Mouse (Mus musculus): ENCODE measurements around the gene Cdiptos.

The Cdiptos gene

DNA sequence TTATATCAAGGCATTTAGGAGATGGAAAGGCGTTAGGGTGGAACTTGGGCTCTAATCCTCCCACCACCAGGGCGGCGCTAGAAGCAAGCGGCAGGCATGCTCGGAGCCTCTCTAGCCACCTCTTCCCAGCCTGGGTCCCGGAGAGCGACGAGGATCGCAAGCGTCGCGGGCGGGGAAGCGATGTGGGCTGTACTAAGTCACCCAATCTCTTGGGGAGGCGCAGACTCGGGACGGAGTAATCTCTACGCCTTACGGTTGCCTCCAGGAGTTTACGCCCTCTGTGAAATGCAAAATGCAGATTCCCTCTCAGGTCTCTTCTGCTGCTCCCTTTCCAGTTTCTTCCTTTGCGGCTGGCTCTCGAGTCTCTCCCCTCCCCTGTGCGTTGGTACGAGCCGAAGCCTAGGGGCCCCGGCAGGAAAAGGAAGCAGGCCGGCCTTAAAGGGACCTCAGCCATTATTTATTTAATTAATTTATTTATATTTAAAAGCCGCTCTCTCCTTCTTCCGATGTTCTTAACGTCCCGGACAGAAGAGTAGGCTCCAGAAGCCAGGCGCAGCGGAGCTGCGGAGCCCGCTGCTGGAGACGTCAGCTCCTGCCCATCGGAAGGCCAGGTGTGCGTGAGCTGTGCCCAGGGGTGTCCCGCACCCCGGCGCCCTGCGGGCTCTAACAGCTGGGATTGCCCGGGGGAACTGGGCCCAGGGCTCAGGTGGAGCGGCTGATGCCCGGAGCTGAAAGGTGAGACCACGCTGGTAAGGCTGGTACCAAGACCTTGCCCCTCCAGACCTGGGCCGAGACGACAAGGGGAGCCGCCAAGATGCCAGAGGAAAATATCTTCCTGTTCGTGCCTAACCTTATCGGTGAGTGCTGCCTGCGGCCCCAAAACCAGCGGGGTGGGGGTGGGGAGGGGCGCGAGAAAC is at the start of gene Cdiptos:
Gene Cdiptos (minus strand): TSS at position 149 of the 917 bp plus-strand sequence.
- DNase-seq (ENCODE audit: low read depth, low spot score), result peak; percentile 89

DNA sequence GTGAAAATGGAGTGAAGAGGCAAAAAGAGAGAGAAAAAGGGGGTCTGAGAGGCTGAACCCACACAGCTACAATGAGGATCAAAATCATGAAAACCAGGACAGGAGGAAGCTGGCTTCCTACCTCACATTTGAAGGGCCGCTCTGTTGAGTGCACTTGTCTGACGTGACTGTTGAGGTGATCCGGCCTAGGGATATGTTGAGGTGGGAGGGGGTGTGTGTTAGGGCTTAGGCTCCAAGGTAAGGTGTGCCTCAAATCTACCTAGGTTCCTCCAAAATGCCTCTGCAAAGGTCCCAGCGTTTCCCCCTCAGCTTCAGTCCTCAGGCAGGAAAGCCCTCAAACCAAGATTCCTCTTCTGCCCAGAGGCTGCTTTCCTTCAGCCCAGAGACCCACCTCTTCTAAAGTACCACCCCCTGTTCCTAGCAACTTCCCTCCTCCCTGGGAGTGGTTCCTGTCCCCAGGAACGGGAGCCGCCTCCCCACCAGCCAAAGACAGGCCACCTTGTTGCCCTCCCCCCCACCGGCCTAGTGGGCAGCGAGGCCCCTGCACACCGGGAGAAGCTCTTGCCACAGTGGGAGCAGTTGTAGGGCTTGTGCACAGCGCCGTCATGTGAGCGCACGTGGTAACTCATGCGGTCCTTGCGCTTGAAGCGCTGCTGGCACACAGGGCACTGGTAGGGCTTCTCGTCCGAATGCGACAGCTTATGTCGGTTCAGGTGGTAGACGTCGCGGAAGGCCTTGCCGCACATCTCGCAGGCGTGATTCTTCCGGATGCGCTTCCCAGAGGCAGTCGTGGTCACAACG is 49.1 kb upstream of the Cdiptos start:
- DNase-seq (ENCODE audit: low read depth, low spot score), result no peak

DNA sequence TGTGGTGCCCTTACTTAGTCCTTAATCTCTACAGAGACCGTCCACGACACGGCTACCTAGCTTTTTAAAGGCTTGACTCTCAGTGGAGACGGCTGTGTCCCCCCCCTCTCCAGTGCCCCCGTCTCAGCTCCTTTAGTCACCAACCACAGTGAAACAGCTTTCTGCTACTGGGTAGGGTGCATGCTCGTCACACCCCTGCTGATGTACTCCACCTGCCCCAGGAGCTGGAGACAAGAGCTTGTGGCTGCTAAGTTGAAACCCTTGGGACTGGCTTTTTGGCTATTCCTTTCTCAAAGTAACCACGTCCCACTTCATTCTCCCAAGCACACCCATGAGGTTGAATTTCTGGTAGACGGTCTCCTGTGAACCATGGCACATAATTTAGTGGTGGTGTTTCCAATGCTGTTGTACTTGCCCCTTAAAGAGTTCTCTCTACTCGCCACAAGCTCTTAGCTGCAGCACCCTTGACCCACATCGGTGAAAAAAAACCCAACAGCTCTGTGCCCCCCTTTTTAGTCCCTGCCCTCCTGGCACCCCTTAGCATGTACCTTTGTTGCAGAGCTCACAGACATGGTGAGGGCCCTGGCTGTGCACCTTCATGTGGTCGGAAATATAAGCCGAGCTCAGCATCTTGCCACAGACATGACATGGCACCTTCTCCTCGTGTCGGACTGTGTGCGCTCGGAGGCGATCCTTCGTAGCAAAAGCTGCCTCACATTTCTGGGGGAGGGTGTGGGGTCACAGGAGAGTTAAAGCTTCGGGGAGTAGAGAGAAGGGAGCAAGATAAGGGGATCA is 48.2 kb upstream of the Cdiptos start:
- no peak for DNase-seq (ENCODE audit: low read depth, low spot score)

DNA sequence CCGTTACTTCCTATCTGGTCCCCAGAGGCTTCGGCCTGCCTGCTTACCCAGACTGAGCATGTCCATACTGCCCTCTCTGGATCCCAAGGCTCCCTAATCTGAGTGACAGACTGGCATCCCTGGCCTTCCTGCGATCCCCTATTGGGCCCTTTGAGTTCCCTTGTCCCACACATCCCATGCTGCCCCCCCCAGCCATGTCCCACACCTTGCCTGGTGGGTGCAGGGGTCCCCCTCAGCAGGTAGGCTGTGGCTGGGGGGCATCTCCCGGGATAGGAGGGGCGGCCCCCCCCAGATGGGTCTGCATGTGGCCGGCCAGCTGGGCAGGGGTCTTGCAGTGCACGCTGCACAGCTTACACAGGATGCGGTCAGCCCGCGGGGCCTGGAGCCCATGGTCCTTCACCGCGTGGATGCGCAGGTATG is 47.4 kb upstream of the Cdiptos start:
- DNase-seq (ENCODE audit: low read depth, low spot score), result no peak

DNA sequence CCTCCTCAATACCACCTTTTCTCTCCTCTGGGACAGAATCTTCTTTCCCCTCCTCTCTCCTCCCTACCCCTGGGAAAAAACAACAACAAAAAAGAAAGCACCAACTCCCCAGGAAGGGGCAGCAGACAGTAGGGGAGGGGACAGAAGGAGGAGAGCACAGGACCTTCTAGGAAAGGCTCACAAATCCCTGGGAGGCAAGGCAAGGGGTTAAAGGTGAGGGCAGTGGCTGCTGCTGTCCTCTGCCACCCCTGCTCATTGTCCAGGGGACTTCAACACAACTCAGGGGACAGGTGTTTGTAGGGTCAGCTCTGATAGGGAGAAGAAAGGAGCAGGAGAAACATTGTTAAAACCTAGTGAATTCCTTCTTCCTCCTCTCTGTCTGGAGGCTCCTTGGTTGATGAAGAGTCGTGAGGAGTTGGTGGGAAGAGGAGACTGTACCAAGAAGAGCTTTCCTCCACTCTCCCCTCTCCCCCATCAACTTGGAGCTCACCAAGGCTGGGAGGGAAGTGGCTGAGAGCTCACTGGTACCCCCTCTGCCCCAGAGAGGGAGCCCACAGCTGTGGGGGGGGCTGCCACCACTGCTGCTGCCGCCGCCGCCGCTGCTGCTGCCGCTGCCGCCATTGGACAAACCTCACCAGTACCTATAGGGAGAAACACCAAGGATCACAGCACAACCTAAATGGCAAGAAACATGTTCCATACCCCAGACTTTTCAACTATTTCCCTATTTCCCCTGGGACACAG is 46.8 kb upstream of the Cdiptos start:
- DNase-seq (ENCODE audit: low read depth, low spot score), result no peak

DNA sequence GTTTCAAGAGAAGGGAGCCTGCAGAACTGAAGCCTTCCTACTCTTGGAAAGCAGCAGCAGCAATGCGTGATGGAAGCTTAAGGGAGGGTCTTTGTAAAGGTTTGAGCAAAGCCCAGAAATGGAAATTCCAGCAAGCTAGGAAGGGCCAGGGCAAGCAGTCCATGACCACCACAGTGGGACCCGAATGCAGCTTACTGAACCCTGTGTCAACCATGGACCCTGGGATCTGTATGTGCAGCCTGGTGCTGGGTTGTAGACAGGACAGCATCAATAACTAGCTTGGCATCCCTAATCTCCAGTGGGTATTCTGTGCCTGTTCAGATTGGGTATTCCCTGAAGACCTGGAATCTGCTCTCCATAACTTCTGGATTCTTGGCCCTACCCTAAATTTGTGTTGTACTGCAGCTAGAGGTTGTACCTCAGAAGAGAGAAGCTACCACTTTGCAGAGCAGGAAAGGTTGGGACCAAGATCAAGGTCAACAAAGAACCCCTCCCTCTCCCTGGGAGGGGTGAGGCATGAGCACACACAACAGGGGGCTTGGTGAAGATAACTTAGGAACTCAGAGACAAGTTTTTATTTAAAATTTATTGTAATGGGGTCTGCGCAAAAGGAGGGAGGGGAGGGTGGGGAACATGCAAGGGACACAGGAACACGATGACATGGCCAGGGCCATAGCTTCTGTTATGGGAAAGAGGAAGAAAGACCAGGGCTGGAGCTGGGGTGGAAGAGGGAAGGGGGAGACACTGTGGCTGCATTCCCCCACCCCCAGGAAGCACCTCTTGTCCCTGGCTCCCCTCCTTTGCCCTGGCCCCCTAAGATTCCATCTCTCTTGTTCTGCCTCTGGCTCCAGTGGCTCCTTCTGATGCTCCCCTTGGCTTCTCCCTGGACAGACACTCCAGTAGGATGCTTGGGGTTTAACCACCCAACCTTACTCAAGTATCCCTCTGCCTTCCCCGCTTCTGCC is 45.9 kb upstream of the Cdiptos start:
- no peak for DNase-seq (ENCODE audit: low read depth, low spot score)

DNA sequence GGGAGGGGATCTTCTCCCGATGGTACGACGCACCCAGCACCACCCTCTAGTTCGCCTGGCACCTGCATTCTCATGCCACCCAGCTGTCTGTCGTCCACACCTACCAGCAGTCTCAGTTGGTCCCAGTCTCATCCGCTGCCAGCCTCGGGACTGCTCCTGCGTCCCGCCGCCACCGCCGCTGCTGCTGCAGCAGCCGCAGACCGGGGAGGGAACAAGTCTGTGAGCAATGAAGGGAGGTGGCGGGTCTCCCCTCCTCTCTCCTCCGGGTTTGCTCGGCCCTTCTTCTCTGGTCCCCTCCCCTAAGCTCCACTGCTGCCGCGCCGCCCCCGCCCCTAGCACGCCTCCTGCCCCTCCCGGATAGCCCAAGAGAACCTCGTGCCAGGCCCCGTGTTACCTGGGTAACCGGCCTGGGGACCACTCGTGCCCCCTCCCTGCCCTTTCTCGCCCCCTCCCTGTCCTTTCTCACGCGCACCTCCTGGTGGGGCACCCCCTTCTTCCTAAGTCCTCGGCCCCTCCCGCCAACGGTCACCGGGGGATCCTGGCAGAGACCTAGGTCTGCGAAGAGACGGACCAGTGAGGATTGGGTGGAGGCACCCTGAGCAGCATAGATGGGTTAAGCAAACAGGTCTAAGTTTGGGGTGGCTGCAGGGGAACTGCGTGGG is 45.1 kb upstream of the Cdiptos start, which contains the start of the genes Gm42742 and Prrt2:
Gene Gm42742 (minus strand): TSS at position 197 of the 662 bp plus-strand sequence.
Gene Prrt2 (minus strand): TSS at position 311 of the 662 bp plus-strand sequence.
- DNase-seq (ENCODE audit: low read depth, low spot score), result no peak

DNA sequence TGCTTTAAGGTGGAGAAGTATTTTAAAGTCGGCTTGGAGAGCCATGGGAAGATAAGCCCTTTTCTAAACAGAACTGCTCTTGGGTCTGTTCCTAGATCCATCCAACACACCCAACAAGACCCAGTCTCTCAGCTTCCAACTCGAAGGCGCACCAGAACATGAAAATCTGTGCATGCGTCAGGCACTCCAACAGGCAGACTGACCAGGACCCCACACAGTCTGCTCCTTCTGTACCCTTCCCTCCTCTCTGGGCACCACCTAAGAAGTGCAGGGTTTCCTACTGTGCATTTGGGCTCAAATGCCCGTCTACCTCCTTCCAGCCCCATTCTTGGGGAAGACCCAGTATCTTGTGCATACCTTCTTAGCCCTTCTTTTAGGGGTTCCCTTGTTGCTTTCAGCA is 44.6 kb upstream of the Cdiptos start:
- DNase-seq (ENCODE audit: low read depth, low spot score), result no peak

DNA sequence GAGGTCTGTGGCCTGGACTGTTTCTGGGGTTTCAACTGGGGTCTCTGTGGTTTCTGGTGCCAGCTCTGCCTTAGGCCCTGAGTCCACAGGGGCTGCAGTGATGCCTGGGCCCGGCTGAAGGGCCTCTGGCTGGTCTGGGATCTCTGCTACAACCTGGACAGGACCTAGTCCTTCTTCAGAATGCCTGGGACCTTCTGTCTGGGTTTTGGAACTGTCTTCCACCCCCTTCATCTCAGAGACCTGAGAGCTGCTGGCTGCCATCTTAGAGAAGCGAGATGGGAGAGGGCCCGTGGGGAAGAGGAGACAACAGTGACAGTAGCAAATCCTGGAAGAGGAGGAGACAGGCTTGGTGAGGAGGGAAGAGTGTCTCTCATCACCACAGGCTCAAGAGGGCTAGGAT is 44.1 kb upstream of the Cdiptos start:
- no peak for DNase-seq (ENCODE audit: low read depth, low spot score)

DNA sequence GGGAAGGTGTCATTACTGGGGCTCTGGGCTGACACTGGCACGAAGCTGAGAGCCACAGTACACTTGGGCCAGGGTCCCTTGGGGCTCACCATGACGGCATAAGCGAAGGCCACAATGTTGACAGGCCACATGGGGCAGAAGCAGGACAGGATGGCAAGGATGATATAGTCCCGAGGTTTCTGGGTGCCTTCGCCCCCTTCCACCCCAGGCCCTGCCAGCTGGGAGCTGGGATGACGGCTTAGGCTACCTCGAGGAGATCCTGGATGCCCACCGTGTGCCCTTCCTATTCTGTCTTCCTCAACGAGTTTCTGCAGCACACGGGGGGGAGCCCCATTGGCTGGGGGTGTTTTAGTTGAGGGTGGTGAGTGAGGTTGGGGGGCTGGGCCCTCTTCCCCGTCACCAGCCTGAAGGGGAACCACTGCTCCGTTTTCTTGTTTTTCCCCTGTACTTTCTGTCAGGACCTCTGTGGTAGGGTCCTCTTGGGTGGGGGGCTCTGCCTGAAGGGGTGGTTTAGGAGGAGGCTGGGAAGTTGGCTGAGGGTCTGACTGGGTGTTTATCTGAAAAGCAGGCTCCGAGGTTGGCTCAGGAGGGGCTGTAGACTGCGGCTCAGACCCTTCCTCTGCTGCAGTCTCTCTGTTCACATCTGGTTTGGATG is 43.5 kb upstream of the Cdiptos start:
- DNase-seq (ENCODE audit: low read depth, low spot score), result no peak

DNA sequence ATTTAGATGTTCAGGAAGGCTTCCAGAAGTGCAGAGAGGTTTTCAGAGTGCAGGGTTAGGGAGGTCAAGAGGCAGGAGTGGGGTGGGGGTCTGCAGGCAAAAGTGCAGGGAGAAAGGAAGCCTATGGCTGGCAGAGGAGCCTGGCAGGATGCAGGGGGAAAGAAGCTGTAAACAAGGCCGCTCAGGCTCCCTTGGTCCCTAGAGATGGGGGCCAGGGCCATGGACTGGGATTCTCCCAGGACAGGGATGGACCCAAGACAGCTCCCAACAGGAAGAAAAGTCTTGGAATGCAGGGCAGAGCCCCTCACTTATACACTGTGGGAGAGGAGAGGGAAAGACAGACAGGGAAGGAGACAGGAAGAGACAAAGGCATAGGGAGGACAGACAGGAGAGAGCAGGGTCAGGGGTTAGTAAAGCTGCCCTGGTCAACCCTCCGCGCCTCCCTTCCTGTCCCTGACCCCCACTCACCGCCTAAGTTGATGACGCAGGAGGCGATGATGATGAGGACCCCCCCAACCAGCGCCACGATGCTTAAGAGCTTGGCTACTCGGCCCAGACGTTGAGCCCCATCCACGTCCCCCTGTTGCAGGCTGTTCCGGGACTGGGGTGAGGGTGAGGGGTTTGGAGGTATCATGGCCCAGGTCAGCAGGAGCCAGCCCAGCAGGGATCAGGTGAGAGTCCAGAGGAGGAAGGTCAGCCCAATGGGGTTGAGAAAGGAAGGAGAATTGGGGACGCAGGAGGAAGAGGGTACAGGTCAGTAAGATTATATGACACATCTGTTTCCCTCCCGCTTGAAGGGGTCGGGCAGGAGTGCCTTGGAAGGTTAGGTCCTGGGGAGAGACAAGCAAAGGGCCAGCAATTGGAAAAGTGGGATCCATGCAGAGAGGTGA is 42.8 kb upstream of the Cdiptos start:
- no peak for DNase-seq (ENCODE audit: low read depth, low spot score)

DNA sequence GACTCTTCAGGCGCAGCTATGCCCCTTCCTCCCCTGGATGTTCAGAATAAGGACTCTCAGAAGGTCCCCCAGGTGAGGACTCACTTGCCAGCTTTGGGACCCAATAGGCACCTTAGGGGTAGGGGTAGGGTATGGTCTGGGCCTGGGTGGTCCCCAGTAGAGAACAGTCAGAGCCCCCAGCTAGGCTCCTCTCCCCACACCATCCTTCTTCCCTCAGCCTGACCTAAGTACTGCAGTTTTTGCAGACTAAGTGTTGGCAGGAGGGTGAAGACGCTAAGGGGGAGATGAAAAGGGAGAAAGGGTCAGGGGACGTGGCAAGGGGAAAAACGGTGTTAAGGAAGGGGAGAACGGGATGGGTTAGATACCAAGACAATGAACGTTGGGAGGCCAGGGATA is 42.0 kb upstream of the Cdiptos start:
- DNase-seq (ENCODE audit: low read depth, low spot score), result no peak

DNA sequence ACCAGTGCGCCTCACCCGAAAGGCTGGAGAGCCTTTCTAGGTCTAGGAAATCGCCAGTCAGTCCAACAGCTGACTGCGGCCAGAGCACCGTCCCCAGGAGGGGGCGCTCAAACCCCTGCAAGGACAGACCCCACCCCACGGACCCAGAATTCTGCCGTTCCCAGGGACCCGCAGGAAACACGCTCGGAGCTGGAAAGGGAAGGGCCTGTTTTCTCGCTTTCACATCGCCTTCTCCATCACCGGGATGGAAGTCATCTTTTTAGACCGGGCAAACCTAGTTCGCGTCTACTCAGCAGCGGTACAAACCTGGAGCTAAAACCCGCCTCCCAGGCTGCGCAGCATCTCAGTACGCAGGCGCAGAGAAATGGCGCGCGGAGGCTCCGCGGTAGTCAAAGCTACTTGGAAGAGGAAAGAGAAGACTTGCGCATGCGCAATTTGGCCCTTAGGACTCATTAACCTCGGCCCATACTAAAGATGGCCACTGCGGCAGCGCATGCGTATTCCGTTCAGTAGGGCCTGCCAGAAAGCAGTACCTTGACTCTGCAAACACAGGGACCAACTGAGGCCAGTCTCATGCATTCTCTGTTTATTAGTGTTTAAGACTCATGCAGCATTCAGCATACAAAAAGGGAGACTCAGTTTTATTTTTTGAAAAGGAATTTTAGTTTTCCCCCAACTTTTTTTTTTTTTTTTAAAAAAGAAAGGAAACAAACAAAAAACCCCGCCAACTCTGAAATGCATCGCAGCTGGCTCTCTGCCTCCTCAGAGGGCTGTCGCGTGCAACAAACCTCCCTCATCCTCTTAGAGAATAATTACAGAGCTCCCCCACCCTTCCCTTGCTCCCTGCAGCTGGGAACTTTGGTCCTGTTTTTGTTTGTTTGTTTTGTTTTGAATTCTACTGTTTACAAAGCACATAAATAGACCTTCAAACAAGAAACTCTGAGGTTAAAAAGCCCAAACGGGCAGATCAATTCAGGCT is 41.4 kb upstream of the Cdiptos start, which contains the start of gene Pagr1a:
Gene Pagr1a (minus strand): TSS at position 382 of the 979 bp plus-strand sequence.
- peak; percentile 98 for DNase-seq (ENCODE audit: low read depth, low spot score)

DNA sequence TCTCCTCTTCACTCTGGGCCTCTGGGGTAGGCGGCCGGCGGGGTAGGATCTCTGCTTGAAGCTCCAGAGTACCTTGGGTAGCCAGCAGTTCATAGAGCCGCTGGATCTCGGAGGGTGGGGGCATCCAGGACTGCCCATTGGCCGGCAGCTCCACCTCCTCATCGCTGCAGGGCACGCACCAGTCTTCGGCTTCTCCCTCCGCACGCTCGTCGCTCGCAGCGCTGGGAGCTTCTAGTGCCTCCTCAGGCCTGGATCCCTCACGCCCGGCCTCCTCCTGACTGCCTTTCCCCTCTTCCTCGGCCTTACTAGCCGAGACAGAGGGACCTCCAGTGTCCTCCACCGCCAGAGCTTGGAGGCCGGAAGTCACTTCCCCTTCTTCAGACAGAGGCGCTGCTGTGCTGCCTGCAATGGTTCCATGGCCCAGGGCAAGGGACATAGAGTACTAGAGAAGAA is 40.6 kb upstream of the Cdiptos start:
- DNase-seq (ENCODE audit: low read depth, low spot score), result no peak

DNA sequence TGATC is 40.4 kb upstream of the Cdiptos start, which contains the start of gene Pagr1b:
Gene Pagr1b (minus strand): TSS at position 4 of the 5 bp plus-strand sequence.
- DNase-seq (ENCODE audit: low read depth, low spot score), result no peak

DNA sequence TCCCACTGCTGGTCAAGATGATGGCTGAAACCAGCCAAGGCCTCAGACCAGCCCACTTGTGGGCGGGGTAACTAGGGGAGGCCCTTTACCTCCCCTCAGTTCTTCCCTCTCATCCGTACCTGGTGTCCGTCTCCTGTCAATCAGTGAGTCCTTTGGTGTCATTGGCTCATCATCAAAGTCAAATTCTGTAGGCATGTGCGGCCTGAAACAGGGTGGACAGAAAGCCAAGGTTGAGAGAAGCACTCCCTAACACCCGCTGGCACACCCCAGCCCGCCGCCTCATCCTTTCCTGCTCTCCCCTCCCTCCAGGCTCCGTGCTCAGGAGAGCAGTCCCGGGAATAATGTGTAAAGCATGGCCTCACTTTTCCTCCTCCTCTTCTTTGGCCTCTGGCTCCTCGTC is 40.2 kb upstream of the Cdiptos start:
- DNase-seq (ENCODE audit: low read depth, low spot score), result no peak

DNA sequence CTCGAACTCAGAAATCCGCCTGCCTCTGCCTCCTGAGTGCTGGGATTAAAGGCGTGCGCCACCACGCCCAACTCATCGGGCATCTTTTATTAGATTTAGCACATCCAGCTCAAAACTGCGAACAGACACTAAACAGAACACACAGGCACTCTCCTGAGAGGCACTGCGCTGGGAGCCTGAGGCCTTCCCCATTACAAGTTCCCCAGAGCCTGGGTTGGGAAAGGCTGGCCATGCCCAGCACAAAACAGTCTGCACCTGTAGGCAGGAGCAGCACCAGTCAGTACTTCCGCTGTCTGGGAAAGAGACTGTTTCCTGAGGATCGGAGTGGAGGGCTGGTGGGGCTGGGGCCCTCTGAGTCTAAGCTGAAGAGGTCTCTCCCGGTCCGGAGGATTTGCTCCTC is 39.1 kb upstream of the Cdiptos start:
- no peak for DNase-seq (ENCODE audit: low read depth, low spot score)
